Mouse (Mus musculus): Measurements from ENCODE around the gene Mapk1ip1l.

Gene Mapk1ip1l

GRCm38 (mm10) chr14:47364742-47365449, 66.8 kb downstream of the Mapk1ip1l start:
- DNase-seq = peak in 1 of 2 experiments; percentile 50

GRCm38 (mm10) chr14:47366881-47367321, 68.8 kb downstream of the Mapk1ip1l start:
- peak; percentile 29 to 54 for DNase-seq

GRCm38 (mm10) chr14:47367461-47367860, 69.4 kb downstream of the Mapk1ip1l start, which contains the start of gene Lgals3:
Gene Lgals3 (plus strand): TSS chr14:47367751.
- peak; percentile 63 to 86 for DNase-seq

GRCm38 (mm10) chr14:47369741-47370140, 71.7 kb downstream of the Mapk1ip1l start:
- no peak for DNase-seq

- DNase-seq = no peak
Measured at GRCm38 (mm10) chr14:47370790-47371189, 72.7 kb downstream of the Mapk1ip1l start.

GRCm38 (mm10) chr14:47371689-47372088, 73.6 kb downstream of the Mapk1ip1l start:
- no peak for DNase-seq

Data from kidney, postnatal 25 days (tissue).